Mouse (Mus musculus): ENCODE results near the gene Dhx32.

GRCm38 (mm10) chr7:133768027-133768426 lies 14.5 kb downstream of the Dhx32 start:
- TF ChIP-seq POLR2A (IDR thresholded peaks at IDR 0.05; ENCODE audit: control insufficient read depth, low read depth, low read length) (no peak), CTCF (IDR thresholded peaks at IDR 0.05; ENCODE audit: control insufficient read depth, insufficient read depth, insufficient replicate concordance, low read depth, low read length) (no peak)
